Mouse (Mus musculus): ENCODE data around the gene Rinl.

DNA sequence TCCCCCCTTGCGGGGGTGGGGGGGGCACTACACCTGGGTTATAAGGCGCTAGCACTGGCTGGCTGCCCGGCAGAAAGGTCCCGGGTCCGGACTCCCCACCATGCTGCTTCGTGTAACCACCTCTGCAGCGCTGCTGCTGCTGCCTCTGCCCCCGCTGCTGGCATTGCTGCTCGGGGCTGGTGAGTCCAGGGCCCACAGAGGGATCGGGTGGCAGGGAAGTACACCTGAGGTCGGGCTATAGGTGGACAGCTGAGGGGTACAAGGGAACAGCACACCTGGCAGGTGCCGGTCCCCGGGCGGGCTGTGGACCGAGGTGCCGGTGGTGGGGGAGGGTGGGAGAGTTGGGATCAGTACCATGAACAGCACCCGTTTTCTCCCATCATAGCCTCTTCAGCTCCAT is 32.7 kb upstream of the Rinl start, which contains the start of gene Ccer2:
- TF ChIP-seq CTCF (IDR thresholded peaks at IDR 0.05; ENCODE audit: extremely low read depth, insufficient read length, insufficient replicate concordance, low read depth, low read length), result no peak
- TF ChIP-seq POLR2A (IDR thresholded peaks at IDR 0.05; ENCODE audit: low read depth, low read length), result no peak
